Mouse (Mus musculus) liver (tissue): Measurements from ENCODE around the gene Spem1.
A peak's percentile ranks its signal among the peaks of the same experiment; 100 is the strongest.

ENCODE experiments used
- DNase-seq: peaks from one replicate; pipeline ENCODE4 v3.0.0-alpha.2; 2020; ENCODE audit warnings: mixed read lengths

The Spem1 gene

DNA sequence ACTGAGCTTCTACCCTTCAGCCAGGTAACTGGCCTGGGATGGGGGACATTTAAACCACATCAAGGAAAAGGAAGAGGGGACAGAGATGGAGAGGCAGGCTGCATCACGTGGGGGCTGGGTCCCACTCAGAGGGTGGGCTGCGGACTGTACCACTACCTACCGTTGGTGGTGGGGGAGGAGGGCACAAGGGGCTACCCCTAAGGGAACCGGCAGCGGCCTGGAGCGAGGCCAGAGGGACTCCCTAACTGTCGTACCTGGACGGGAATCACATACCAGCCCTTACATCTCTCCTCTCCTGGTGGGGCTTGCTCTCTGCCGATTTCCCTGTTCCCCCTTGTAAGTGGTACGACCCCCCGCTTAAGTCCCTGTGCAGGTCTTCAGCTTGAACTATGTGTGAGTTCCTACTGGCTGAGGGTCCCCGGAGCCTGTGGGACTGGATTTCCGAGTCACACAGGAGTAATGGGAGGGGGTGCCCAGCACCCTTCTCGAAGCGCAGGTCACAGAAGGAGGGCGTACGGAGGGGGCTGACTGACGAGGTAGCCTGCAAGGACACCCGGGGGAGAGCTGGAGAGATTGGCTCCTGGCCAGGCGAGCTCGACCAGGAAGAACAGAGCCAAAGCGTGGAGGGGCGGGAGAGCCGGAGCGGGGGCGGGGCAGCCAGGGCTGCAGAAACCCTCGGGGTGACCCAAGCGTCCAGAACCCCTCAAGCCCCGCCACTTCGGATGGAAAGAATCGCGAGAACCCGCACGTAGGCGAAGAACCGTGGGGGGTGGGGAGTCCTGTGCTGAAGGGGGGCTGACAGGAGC is 21.4 kb downstream of the Spem1 start:
- peak; percentile 60 for DNase-seq

DNA sequence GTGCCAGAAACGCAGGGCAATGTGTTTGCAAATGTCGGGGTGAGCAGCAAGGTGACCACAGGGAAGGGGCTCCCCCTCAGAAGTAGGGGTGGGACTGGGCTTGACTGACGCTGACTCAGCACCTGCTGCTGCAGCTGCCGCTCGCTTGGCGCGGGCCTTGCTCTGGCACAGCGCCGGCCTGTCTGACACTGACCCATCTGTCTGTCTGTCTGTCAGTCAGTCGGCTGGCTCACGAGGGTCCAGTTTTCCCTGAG is 21.9 kb downstream of the Spem1 start:
- peak; percentile 29 for DNase-seq

DNA sequence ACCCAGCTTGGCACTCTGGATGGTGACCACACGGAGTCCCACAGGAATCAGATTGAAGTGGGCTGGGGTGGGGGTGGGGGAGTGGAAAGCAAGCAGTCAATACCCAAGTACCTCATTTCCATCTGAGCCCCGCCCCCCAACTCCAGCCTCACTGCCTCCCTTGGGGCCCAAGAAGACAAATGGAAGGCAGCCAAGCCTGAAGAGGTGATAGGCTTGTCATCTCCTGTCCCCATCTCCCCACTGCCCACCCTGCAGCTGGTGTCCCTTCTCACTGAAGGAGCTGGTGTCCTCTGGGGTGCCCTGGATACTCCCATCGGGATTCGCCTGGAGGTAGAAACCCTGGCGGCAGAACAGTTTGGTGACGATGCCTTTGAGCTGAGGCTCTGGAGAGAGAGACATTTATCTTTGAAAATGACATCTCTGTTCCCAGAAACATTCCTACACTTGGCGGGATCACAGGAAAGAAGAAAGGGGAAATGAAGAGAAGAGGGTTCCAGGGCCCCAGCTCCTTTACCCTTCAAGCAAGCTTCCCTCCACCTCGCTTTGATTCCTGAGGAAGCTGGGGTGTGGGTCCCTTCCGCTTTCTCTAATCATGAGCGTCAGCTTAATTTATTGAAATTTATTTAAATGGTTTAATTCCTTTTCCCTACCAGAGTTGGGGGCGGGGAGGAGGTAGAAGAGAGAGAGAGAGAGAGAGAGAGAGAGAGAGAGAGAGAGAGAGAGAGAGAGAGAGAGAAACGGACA is 22.4 kb downstream of the Spem1 start:
- DNase-seq, result no peak

DNA sequence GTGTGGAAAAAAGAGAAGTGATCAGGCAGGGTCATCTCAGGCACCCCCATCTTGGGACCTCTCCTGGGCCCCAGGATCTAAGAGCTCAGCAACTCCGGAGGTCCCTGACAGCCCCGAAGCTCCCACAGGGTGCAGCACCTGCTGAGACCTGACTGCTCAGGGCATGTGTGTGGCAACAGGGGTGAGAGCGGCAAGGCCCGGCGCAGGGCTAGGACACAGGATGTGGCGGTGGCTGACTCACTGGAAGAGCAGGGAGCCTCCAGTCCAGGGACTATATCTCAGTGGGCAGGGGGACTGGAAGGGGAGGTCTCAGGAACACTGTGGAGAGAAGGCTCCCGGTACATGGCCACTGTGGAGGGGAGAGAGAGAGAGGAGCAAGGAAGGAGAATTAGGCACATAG is 24.1 kb downstream of the Spem1 start:
- no peak for DNase-seq

DNA sequence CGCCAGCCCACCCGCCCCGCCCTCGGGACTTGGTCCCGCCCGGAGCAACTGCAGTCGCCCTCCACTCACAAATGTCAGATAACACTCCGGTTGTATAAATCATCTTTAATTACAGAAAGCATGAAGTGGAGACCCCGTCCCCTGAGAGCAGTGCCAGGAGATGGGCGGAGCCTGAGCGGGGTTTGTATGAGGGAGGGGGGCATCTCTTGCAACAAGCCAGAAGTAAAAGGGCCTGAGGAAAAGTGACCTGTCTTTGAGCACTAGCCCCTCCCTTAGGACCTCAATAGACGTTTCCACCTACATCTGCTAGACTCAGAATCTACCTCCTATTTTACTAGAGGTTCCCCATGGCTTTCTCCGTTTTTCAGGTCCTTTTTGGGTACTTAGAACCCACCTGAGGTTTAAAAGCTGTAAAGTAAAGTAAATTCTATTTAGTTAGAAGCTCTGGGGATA is 26.0 kb downstream of the Spem1 start:
- no peak for DNase-seq

DNA sequence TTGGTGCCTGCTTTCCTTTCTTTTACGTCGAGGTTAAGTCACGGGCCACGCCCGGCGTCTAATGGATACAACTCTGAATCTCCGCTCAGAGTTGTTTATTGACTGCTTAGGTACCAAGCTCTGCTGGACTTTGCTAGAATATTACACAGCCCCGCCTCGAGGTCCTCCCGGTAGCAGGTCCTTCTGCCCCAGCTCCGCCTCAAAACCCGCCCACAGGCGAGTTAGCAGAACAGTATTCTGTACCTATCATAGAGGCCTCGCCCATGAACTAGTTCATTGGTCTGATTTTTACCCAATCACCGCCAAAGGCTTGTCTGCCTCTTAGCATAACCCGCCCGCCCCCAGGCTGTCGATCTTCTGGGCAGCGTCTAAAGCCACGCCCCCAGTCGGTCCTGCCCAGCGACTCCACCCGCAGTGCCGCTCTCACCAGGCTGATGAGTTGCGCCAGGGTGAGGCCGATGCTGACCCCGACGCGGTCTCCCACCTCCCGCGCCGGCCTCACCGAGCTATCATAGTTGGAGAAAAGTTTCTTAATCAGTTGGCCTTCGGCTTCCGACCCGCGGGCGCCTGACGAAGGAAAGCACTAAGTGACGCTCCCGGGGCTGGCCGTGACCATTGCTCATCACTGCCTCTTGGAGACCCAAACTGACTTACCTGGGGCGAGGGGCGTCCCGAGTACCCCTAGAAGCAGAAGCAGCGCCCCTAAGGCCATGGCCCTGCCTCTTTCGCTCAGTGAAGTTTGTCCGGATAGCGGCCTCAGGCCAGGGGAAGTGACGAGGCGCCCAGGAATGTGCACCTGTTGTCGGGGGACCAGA is 26.6 kb downstream of the Spem1 start, which contains the start of gene Chrnb1:
TSS of gene Chrnb1 (minus strand) at position 776 of the 815 bp plus-strand sequence.
- peak; percentile 98 for DNase-seq

DNA sequence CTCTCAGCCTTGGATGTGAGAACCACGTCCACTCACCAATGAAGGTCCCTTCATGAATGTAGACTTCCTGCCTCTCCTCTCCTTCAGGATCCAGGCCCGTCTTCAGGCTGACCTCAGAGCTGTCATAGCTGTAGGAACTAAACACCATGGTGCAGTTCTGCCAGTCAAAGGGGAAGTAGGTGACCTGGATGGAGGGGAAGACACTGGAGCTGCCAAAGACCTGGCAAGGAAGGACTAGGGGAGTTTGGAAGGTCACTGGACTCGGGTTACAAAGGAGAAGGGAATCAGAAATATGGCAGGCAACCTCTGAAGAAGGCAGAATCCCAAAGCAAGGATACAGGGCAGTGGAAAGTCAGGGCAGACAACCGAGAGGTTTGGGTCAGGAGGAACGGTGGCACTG is 28.6 kb downstream of the Spem1 start:
- DNase-seq, result no peak

DNA sequence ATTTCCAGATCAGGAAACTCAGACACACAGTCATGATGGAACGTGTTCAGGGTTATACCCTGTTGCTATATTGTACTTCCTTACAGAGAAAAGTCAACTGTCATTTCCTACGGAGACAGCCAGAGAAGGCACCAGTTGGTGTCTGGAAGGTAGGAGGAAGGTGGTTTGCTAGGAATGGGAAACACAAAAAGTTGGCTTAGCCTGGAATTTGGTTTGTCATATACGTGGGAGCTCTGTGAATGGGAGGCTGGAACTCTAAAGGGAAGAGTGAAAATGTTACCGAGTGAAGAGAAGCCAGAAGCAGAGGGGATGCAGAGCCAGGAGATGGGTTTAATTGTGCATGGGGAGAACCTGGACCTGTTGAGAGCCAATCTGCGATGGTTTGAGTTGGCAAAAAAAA is 30.6 kb downstream of the Spem1 start:
- DNase-seq, result no peak

DNA sequence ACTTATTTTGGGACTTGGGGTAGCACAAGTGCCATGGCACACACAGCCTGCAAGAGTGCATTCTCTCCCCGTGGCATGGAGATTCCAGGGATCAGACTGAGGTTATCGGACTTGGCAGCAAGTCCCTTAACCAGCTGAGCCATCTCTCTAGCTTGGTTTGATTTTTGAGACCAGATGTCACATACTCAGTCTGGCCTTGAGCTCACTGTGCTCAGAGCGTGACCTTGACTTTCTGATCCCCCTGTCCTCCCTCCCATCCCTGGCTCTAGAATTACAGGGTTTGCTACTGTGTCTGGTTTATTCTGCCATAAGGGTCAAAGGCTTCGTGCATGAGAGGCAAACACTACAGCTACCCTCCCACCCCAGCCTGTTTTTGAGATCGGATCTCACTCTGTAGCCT is 32.5 kb downstream of the Spem1 start:
- DNase-seq, result no peak

DNA sequence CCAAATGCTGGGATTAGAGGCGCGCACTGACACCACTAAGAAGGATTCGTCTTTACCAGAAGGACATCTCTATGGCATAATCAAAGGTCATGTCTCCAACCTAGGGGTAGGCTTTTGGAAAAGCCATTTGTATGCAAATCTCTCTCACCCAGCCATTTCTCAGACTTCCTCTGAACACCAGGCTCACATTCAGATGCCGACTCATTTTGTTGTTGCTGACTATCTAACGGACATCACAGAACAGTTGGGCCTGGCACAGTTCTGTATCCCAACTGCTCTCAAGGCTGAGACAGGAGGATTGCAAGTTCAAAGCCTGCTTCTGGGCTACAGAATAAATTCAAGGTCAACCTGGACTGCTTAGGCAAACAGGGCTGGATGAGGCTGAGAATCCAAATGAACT is 34.7 kb downstream of the Spem1 start:
- DNase-seq, result no peak

DNA sequence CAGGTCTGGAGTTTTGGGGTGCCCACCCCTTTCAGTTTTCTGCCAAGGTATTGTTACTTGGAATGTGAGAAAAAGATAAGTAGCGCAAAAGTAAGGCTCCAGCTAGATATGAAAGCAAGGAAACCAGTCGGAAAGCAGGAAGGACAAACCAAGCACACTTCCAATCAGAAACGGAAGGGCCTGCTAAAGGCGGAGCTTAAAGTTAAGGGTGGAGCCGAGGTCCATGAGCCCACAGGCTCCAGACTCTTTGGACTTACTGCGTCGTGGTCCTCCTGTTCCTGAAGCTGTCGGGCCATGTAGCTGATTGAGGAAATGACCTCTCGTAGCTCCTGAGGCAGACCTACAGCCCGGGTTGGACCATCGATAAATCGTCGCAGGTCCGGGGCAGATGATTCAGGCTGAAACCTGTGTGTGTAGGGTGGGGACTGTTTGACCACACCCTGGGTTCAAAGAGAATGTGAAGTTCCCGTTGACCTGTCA is 37.1 kb downstream of the Spem1 start:
- peak; percentile 70 for DNase-seq

DNA sequence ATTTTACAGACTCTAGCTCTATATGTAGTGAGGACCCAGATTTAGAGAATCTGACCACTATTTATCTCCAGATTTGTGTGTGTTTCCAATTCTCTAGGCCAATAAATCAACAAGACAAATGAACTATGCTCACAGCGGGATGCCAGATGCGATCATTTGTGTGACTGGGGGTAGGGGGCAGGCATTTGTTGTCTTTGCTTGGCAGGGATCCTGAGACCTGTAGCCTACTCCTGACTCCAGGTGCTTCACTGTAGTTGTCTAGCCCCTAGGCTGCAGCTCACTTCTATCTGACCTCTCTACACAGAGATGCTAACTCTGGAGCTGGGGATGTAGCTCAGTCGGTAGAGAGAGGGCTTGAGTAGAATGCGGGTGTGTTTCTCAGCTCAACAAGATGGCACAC is 40.2 kb downstream of the Spem1 start:
- DNase-seq, result no peak

DNA sequence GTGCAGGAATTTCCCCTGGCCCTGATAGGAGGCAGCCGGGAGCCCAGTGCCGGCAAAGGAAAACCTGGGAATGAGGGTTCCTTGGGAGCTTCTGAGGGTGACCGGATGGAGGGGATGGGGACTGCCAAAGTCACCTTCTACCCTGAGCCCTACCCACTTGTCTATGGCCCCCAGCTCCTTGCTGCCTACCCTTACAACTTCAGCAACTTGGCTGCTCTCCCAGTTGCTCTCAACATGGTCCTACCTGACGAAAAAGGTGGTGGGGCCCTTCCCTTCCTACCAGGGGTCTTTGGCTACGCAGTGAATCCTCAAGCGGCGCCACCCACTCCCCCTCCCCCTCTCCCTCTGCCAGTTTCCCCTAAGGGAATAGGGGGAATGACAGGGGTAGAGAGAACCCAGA is 43.0 kb downstream of the Spem1 start:
- no peak for DNase-seq

DNA sequence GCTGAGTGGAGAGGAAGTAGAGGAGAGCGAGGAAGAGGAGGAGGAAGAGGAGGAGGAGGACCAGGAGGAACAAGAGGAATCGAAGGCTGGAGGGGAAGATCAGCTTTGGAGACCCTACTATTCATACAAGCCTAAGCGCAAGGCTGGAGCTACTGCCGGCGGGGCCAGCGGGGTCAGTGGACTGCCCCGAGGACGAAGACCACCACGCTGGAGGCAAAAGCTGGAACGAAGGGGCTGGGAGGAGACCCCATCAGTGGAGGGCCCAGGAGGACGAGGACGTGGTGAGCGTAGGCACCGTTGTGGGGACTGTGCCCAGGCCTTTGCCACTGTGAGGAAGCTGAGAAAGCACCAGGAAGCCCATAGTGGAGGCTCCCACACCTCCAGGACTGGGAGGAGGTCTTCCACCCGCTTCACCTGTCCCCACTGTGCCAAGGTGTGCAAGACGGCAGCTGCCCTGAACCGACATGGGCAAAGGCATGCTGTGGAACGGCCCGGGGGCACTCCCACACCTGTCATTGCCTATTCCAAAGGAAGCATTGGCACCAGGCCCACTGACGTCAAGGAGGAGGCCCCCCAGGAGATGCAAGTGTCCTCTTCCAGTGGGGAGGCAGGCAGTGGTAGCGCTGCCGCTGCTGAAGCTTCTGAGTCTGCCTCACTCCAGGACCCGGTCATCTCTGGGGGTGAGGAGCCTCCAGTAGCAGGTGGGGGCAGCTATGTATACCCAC is 43.6 kb downstream of the Spem1 start:
- DNase-seq, result no peak

DNA sequence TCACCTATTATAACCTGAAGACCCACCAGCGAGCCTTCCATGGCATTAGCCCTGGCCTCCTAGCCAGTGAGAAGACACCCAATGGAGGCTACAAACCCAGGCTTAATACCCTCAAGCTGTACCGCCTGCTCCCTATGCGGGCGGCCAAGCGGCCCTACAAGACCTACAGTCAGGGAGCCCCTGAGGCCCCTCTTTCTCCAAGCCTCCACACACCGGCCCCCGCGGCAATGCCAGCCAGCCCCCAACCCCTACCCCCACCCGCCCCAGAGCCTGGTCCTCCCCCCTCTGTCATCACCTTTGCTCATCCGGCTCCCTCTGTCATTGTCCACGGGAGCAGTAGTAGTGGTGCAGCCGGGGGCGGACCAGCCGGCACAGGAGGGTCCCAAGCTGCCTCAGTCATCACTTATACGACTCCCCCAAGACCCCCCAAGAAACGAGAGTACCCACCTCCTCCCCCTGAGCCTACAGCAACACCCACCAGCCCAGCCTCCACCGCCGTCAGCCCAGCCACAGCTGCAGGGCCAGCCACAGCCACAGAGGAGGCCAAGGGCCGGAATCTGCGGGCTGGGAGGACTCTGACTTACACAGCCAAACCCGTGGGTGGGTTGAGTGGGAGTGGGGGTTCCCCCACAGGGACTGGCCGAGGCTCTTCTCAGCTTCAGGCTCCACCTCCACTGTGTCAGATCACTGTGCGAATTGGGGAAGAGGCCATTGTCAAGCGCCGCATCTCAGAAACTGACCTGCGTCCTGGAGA is 44.3 kb downstream of the Spem1 start:
- DNase-seq, result no peak

DNA sequence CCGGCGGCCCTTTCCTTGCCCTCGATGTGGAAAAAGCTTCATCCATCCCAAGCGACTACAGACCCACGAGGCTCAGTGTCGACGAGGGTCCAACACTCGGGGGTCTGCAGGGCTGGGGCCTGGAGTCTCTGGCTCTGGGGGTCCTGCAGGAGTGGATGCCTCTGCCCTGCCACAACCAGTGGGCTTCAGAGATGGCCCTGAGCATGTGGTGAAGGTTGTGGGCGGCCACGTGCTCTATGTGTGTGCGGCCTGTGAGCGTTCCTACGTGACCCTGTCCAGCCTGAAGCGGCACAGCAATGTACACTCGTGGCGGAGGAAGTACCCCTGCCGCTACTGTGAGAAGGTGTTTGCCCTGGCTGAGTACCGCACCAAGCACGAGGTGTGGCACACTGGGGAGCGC is 45.5 kb downstream of the Spem1 start:
- no peak for DNase-seq

DNA sequence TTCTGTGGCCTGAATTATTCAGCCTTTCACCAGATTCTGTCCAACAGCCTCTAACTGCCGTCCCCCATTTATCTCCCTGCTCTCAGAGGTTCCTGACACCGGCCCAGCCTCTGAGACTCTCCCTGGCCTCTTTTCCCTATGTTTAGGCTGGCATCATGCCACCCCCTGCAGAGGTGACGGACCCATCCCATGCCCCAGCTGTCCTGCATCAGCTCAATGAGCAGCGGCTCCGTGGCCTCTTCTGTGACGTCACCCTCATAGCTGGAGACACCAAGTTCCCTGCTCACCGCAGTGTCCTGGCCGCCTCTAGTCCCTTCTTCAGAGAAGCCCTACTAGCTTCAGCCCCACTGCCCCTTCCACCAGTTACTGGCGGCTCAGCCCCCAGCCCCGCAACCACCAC is 46.3 kb downstream of the Spem1 start:
- DNase-seq, result no peak

DNA sequence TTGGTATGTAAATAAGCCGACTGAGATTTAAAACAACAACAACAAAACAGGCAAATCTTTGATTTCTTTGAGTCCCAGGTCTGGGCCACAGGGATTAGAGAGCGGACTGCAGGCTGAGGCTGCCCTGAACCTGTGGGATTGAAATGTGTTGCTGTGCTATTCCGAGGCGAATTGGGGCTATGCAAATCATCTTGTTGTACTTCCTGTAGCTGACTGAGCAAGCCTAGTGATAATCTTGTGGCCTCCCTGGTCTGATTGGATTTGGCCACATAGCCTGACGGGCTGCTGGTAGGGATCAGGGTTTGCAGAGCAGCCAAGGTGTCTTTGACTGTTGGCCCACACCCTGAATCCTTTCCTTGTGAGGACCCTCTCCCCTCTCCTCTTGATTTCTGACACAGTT is 47.0 kb downstream of the Spem1 start:
- no peak for DNase-seq
